Mouse (Mus musculus) megakaryocyte-erythroid progenitor cell, adult 5-6 weeks (primary cell): ENCODE measurements around the gene Gsta3. TPM values are rescaled to one million over a fixed set of nuclear protein-coding genes. Genes with fewer than 3 reads are reported as not detected.
"Not testable (repeated sequence)": the region's sequence is repeated elsewhere in the genome, so short reads cannot be mapped to it uniquely, and the experiment has no call there.

Experiments
- ATAC-seq: replicated peaks from 2 replicates; pipeline ENCODE4 v1.8.0; 2016; ENCODE audit warnings: mild to moderate bottlenecking, inconsistent platforms; ENCODE audit not compliant: severe bottlenecking, poor library complexity, low FRiP score, low TSS enrichment
- total RNA-seq, 2 experiments: library from RNA; stranded (forward) in 1 of 2; stranded (reverse) in 1 of 2; fragments of 200-1000, 215-1000 nt in 1 of 2; fragments of >200 nt in 1 of 2; fragmentation: Nextera tagmentation in 1 of 2; gene quantifications; 2 replicates each; pipeline ENCODE4 v1.2.3; 2014 to 2017

Gsta3 gene
- total RNA-seq (2014; fragmentation: Nextera tagmentation) (not detected in 2 replicates), total RNA-seq (2017) (not detected in 2 replicates)

GRCm38 (mm10) chr1:21239911-21240898 is at the start of gene Gsta3:
Gsta3 (plus strand) TSS chr1:21240589.
- ATAC-seq: peak; percentile 87

GRCm38 (mm10) chr1:21206241-21206640 is 34.1 kb upstream of the Gsta3 start:
- ATAC-seq: no peak

- peak; percentile 80 for ATAC-seq
Observed at GRCm38 (mm10) chr1:21213537-21213936, 26.9 kb upstream of the Gsta3 start.

- ATAC-seq: not testable (repeated sequence)
Observed at GRCm38 (mm10) chr1:21213991-21214692, 26.2 kb upstream of the Gsta3 start.

GRCm38 (mm10) chr1:21218489-21218919 is 21.9 kb upstream of the Gsta3 start, which contains the start of gene Tmem14a:
Tmem14a (plus strand) TSS chr1:21218575.
- ATAC-seq: peak; percentile 95

GRCm38 (mm10) chr1:21227756-21228395 is 12.5 kb upstream of the Gsta3 start:
- ATAC-seq: no peak

GRCm38 (mm10) chr1:21228740-21229722 is 11.4 kb upstream of the Gsta3 start:
- not testable (repeated sequence) for ATAC-seq

GRCm38 (mm10) chr1:21230376-21230775 is 10.0 kb upstream of the Gsta3 start:
- ATAC-seq: no peak

- ATAC-seq: no peak
Observed at GRCm38 (mm10) chr1:21231744-21232464, 8.5 kb upstream of the Gsta3 start.

- ATAC-seq: no peak
Observed at GRCm38 (mm10) chr1:21232516-21232915, 7.9 kb upstream of the Gsta3 start.

- ATAC-seq: no peak
Observed at GRCm38 (mm10) chr1:21235359-21235758, 5.0 kb upstream of the Gsta3 start.

GRCm38 (mm10) chr1:21241096-21241495 is 707 bp downstream of the Gsta3 start:
- no peak for ATAC-seq

GRCm38 (mm10) chr1:21244290-21244960 is 4.0 kb downstream of the Gsta3 start:
- ATAC-seq: no peak

GRCm38 (mm10) chr1:21246136-21246535 is 5.7 kb downstream of the Gsta3 start:
- ATAC-seq: no peak

- no peak for ATAC-seq
Observed at GRCm38 (mm10) chr1:21247896-21248295, 7.5 kb downstream of the Gsta3 start.

- ATAC-seq: peak; percentile 63
Observed at GRCm38 (mm10) chr1:21248560-21249390, 8.4 kb downstream of the Gsta3 start.

- ATAC-seq: no peak
Observed at GRCm38 (mm10) chr1:21251661-21252060, 11.3 kb downstream of the Gsta3 start.
